Mouse (Mus musculus) heart, postnatal 0 days (tissue): Measurements from ENCODE around the gene Zdhhc12. TPM values are rescaled to one million over a fixed set of nuclear protein-coding genes. Genes with fewer than 3 reads are reported as not detected.

Experiments
- ATAC-seq: fragments of 200-750 bp; cut with Nextera tagmentation; 2 replicates; pipeline ENCODE4 v1.8.0; 2017; ENCODE audit warnings: low read depth, moderate number of reproducible peaks, moderate library complexity; ENCODE audit not compliant: insufficient read depth
- DNase-seq: peaks from one replicate; pipeline ENCODE4 v3.0.0-alpha.2; 2016; ENCODE audit warnings: low spot score
- H3K27ac ChIP-seq: fragments of 300-500 bp; sonication (generic); 2 replicates; pipeline ENCODE4 v1.5.1; 2014; ENCODE audit warnings: low read depth, mild to moderate bottlenecking
- H3K27me3 ChIP-seq: fragments of 300-500 bp; sonication (generic); 2 replicates; pipeline ENCODE4 v1.6.1; 2014; ENCODE audit warnings: low read length, mixed read lengths; ENCODE audit not compliant: control insufficient read depth, insufficient read depth
- H3K36me3 ChIP-seq: fragments of 300-500 bp; sonication (generic); replicated peaks from 2 replicates; pipeline ENCODE4 v1.6.1; 2014; ENCODE audit warnings: low read length, mixed read lengths; ENCODE audit not compliant: control insufficient read depth, insufficient read depth
- H3K4me1 ChIP-seq: fragments of 300-500 bp; sonication (generic); 2 replicates; pipeline ENCODE4 v1.6.1; 2014; ENCODE audit warnings: antibody characterized with exemption; ENCODE audit not compliant: control insufficient read depth, insufficient read depth
- H3K4me2 ChIP-seq: fragments of 300-500 bp; sonication (generic); 2 replicates; pipeline ENCODE4 v1.6.1; 2014; ENCODE audit warnings: low read depth, mild to moderate bottlenecking, low read length, moderate library complexity
- H3K4me3 ChIP-seq: fragments of 300-500 bp; sonication (generic); 2 replicates; pipeline ENCODE4 v1.5.1; 2014; ENCODE audit warnings: low read depth, low read length
- H3K9ac ChIP-seq: fragments of 300-500 bp; sonication (generic); replicated peaks from 2 replicates; pipeline ENCODE4 v1.6.1; 2014; ENCODE audit warnings: low read depth, low read length, mixed read lengths
- H3K9me3 ChIP-seq: fragments of 300-500 bp; sonication (generic); replicated peaks from 2 replicates; pipeline ENCODE4 v1.6.1; 2016; ENCODE audit warnings: low read length; ENCODE audit not compliant: control insufficient read depth
- CTCF ChIP-seq: IDR thresholded peaks from 2 replicates; pipeline ENCODE4 v1.5.1; 2016; ENCODE audit warnings: antibody characterized with exemption, control low read depth, low read depth
- EP300 ChIP-seq: IDR thresholded peaks from 2 replicates; pipeline ENCODE4 v1.6.1; 2016; ENCODE audit warnings: antibody characterized with exemption, low read depth
- WGBS: fragments of 180-500 bp; shearing (Covaris S2); extraction: QIAGEN DNeasy Blood & Tissue Kit; methylation state at CpG from one replicate; pipeline ENCODE4 v1.1.7; 2014; 5-methylcytosine and 5-hydroxymethylcytosine counted together
- polyA plus RNA-seq: library from polyadenylated mRNA; unstranded; fragments of >200 nt; fragmentation: Nextera tagmentation; extraction: Ambion mirVana; gene quantifications from 2 replicates; pipeline ENCODE4 v1.2.1, GENCODE M21; 2015
- total RNA-seq: library from RNA; depleted of rRNA; stranded (reverse); fragments of >200 nt; gene quantifications from 2 replicates; pipeline ENCODE4 v1.2.3, GENCODE M21; 2014; ENCODE audit warnings: low replicate concordance

The Zdhhc12 gene
- total and polyA plus RNA-seq, 2 experiments from 2014 or later: 15.5 to 19.9 TPM

DNA sequence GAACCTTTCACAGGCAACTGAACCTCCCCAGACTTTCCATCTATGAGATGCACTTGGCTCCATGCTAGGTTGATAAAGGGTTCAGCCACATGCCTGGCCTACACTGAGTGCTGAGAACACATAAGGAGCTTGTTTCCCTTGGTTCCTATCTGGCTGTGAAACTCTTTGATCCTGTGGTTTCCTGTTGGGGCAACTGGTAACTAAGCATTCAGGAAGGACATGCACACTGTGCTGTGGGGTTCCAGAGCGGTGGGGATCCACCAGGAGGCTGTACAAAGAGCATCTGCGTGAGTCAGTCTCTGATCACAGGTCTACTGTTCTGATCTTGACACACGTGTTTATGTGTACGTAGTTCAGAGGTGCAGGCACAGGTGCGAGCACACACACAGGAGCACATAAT, 19.1 kb upstream of the Zdhhc12 start:
- Histone ChIP-seq H3K27ac (no peak overlapping the region), H3K36me3 (peaks cover 47% of the 10 kb centered on the region), H3K9ac (no peak overlapping the region), H3K4me1 (no peaks in the 10 kb centered on the region), H3K27me3 (no peaks in the 10 kb centered on the region), H3K4me2 (no peak overlapping the region), H3K4me3 (no peak overlapping the region), H3K9me3 (no peaks in the 10 kb centered on the region)
- WGBS: 81% methylated on average over 5 of the region's 5 CpGs
- ATAC-seq (no peak), DNase-seq (no peak)
- TF ChIP-seq CTCF (no peak), EP300 (no peak)

DNA sequence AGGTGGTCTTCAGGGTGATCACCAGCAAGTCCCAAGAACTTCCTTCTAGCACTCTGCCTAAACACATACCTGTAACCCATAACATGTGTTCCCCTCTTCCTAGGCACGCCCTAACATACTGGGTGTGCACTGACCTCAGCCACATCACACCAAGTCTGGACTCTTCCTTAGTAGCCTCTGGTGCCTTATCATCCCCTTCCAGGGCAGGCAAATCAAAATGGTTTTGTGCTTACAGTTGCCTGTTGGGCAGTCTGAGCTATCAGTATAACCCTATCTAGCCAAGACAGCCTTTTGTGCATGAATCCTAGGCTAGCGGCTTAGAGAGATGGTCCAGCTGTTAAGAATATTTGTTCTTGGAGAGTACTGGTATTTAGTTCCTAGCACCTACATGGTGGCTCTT, 18.1 kb upstream of the Zdhhc12 start:
- Histone ChIP-seq H3K9ac (no peak overlapping the region), H3K4me1 (no peaks in the 10 kb centered on the region), H3K4me3 (no peak overlapping the region), H3K36me3 (peaks cover 57% of the 10 kb centered on the region), H3K27me3 (no peaks in the 10 kb centered on the region), H3K27ac (no peak overlapping the region), H3K9me3 (no peaks in the 10 kb centered on the region), H3K4me2 (no peak overlapping the region)
- DNase-seq (no peak), ATAC-seq (no peak)
- 89% methylated on average over 2 of the region's 2 CpGs for WGBS
- no peak for TF ChIP-seq EP300
- no peak for TF ChIP-seq CTCF

DNA sequence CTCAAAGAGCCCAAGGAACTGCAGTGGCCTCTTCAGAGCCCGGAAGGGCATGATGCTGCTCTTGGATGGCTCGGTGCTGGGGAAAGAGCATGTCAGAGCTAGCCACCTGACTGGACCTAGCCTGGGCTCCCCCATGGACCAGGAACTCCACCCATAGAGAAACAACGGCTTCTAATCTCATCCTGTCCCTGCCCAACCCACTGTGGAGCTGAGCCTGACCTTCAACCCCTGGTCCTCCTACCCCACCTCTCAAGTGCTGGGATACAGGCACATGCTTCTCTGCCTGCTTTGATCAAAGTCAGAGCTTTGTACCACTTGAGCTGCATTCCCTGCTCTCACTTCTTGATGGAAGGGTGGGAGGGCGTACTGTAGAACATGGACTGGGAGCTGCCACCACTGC, 14.8 kb upstream of the Zdhhc12 start:
- Histone ChIP-seq H3K4me1 (no peaks in the 10 kb centered on the region), H3K27ac (no peak overlapping the region), H3K27me3 (no peaks in the 10 kb centered on the region), H3K9me3 (no peaks in the 10 kb centered on the region), H3K4me2 (no peak overlapping the region), H3K9ac (no peak overlapping the region), H3K36me3 (peaks cover 62% of the 10 kb centered on the region), H3K4me3 (no peak overlapping the region)
- DNase-seq (no peak), ATAC-seq (no peak)
- WGBS: 74% methylated on average over 4 of the region's 4 CpGs
- TF ChIP-seq EP300: no peak
- no peak for TF ChIP-seq CTCF

DNA sequence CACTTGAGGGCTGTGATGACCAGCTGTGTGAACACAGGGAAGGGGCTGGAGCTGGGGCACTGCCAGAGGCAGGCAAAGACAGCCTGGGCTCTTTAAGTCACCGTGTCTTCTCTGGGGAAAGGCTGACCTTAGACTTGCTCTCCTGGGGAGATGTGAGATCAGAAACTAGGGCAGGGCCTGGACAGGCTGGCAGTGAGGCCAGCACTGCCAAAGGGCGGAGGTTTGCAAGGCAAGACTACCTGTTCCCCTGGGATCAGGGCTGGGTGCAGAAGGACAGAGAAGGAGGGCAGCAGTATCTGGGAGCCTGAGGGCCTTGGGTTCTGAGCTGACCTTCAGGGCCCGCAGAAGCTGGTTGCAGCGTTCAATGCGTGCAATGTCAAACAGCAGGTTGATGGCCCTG, 14.2 kb upstream of the Zdhhc12 start:
- no peaks in the 10 kb centered on the region for H3K4me1 ChIP-seq
- H3K36me3 ChIP-seq: peaks cover 62% of the 10 kb centered on the region
- H3K27me3 ChIP-seq: no peaks in the 10 kb centered on the region
- no peaks in the 10 kb centered on the region for H3K9me3 ChIP-seq
- no peak overlapping the region for H3K4me3 ChIP-seq
- TF ChIP-seq CTCF (no peak), EP300 (no peak)
- WGBS: 91% methylated on average over 5 of the region's 5 CpGs
- DNase-seq: no peak
- H3K27ac ChIP-seq: no peak overlapping the region
- H3K9ac ChIP-seq: no peak overlapping the region
- no peak overlapping the region for H3K4me2 ChIP-seq
- ATAC-seq: no peak

DNA sequence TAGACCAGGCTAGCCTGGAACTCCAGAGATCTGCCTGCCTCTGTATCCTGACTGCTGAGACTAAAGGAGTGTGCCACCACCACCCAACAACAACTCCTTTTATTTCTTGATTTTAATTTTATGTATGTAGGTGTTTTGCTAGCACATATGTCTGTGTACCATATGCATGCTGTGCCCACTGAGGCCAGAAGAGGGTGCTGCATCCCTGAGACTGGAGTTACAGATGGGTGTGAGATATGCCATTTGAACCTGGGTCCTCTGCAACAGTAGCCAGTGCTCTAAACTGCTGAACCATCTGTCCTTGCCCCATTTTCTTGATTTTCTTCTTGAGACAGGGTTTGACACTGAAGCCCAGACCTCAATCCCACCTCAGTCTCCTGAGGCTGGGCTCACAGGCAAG, 12.9 kb upstream of the Zdhhc12 start:
- Histone ChIP-seq H3K4me1 (no peaks in the 10 kb centered on the region), H3K4me3 (no peak overlapping the region), H3K9ac (no peak overlapping the region), H3K4me2 (no peak overlapping the region), H3K36me3 (peaks cover 66% of the 10 kb centered on the region), H3K27me3 (no peaks in the 10 kb centered on the region), H3K27ac (no peak overlapping the region), H3K9me3 (no peaks in the 10 kb centered on the region)
- TF ChIP-seq EP300 (no peak), CTCF (peak; percentile 72)
- DNase-seq (no peak), ATAC-seq (no peak)

DNA sequence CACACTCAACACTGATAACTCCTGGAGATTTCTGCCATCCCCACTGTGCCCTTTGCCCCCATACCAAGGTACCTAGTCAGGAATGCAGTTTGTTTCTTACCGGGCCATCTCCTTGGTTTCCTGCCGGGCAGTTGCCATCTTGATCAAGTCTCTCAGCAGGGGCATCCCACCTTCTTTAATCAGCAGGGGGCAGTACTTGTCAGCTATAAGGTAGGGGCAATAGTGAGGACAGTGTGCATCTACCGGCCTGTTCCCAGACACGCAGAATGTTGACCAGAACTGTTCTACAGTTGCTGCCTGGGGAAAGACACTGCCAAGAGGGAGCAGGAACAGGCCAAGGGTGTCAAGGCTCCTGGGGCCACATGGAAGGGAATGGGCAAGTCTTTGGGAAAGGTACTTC, 6.8 kb upstream of the Zdhhc12 start:
- DNase-seq (no peak), ATAC-seq (no peak)
- H3K27me3 ChIP-seq: no peaks in the 10 kb centered on the region
- H3K4me2 ChIP-seq: no peak overlapping the region
- no peak overlapping the region for H3K4me3 ChIP-seq
- no peak overlapping the region for H3K27ac ChIP-seq
- H3K36me3 ChIP-seq: peaks cover 45% of the 10 kb centered on the region
- TF ChIP-seq CTCF (no peak), EP300 (no peak)
- 60% methylated on average over 4 of the region's 4 CpGs for WGBS
- no peaks in the 10 kb centered on the region for H3K9me3 ChIP-seq
- no peaks in the 10 kb centered on the region for H3K4me1 ChIP-seq
- H3K9ac ChIP-seq: no peak overlapping the region
